ENCODE assay signal across 8 mouse cellular contexts in genomic region chr2:127507077-127507774, GRCm38 (mm10). TPM values are rescaled to one million over a fixed set of nuclear protein-coding genes. Genes with fewer than 3 reads are reported as not detected.
A peak's percentile ranks its signal among the peaks of the same experiment; 100 is the strongest.
DNase-seq lines count a peak whose midpoint lies in the region; ATAC-seq lines count a peak whose summit lies in the region.

No protein-coding gene starts in this region.

- peak; percentile 56 to 88 for DNase-seq in heart, adult 18-20 months
- peak; percentile 90 for DNase-seq in embryo, embryonic 10.5 days (ENCODE audit: low spot score)
- peak; percentile 55 to 69 for DNase-seq in gastrocnemius, postnatal 36 days
- peak; percentile 80 for DNase-seq in kidney, adult 9 months
- DNase-seq in monocyte, adult 2 months (ENCODE audit: low read depth in 1 of 2, low spot score in 2 of 2) = peak; percentile 41 to 65
- DNase-seq in spleen, postnatal 14 days (ENCODE audit: low spot score in 2 of 2) = peak; percentile 25 to 54

- no peak for ATAC-seq in heart, embryonic 12.5 days (ENCODE audit: insufficient number of reproducible peaks, low FRiP score)
- no peak for ATAC-seq in limb, embryonic 15.5 days (ENCODE audit: insufficient number of reproducible peaks, low FRiP score, low TSS enrichment, low read depth)

- no peaks in the 10 kb centered on the region for H3K4me1 ChIP-seq in heart, embryonic 12.5 days (replicated peaks)
- peaks cover 8% of the 10 kb centered on the region for H3K4me1 ChIP-seq in limb, embryonic 15.5 days

- no peak overlapping the region for H3K27ac ChIP-seq in heart, embryonic 12.5 days (ENCODE audit: poor library complexity, severe bottlenecking)
- H3K27ac ChIP-seq in limb, embryonic 15.5 days = peak overlapping the region; percentile 55; the same call in 1 of the 2 replicates

- no peak overlapping the region for H3K4me2 ChIP-seq in heart, embryonic 12.5 days
- H3K4me2 ChIP-seq in limb, embryonic 15.5 days = no peak overlapping the region

- peaks cover 37% of the 10 kb centered on the region for H3K27me3 ChIP-seq in heart, embryonic 12.5 days (replicated peaks)
- H3K27me3 ChIP-seq in limb, embryonic 15.5 days = 0 out of 2 replicates have a peak, but pooled peaks cover 4% of the 10 kb centered on the region

- H3K36me3 ChIP-seq in heart, embryonic 12.5 days = no peaks in the 10 kb centered on the region
- no peaks in the 10 kb centered on the region for H3K36me3 ChIP-seq in limb, embryonic 15.5 days

- H3K9ac ChIP-seq in heart, embryonic 12.5 days = no peak overlapping the region
- H3K9ac ChIP-seq in limb, embryonic 15.5 days = no peak overlapping the region

- H3K9me3 ChIP-seq in heart, embryonic 12.5 days (replicated peaks) = no peaks in the 10 kb centered on the region
- no peaks in the 10 kb centered on the region for H3K9me3 ChIP-seq in limb, embryonic 15.5 days

- WGBS in heart, embryonic 12.5 days = 33% methylated on average over 7 of the region's 7 CpGs
- 29% methylated on average over 7 of the region's 7 CpGs for WGBS in limb, embryonic 15.5 days

- no peak overlapping the region for H3K4me3 ChIP-seq in heart, embryonic 12.5 days
- no peak overlapping the region for H3K4me3 ChIP-seq in limb, embryonic 15.5 days

- intact Hi-C loops in gastrocnemius, postnatal 36 days (cut with DNase I) = loop anchor here (1.0 kb wide), 1 partner anchor 52 kb away; no protein-coding TSS in a partner anchor

RNA-seq across cellular contexts. Expression of gene Kcnip3, which starts 14.7 kb away (rescaled TPM):
- 1 to 10 TPM; 1.5 to 1.8 TPM for total RNA-seq in heart, adult 18-20 months (2021)
- polyA plus RNA-seq in heart, embryonic 12.5 days (2016; fragmentation: Nextera tagmentation; extraction: Ambion mirVana) = 1.2 TPM in 2 replicates
- total RNA-seq in gastrocnemius, postnatal 36 days (2021) = under 1 TPM; 0.18 to 0.49 TPM
- polyA plus RNA-seq in limb, embryonic 15.5 days (2015; fragmentation: Nextera tagmentation; extraction: Ambion mirVana) = 1.1 and 1.9 TPM in 2 replicates

RNA-seq across cellular contexts. Expression of gene Prom2, which starts 34.0 kb away (rescaled TPM):
- under 1 TPM; 0.12 to 0.21 TPM for total RNA-seq in heart, adult 18-20 months (2021)
- 0.19 and 0.21 TPM in 2 replicates for polyA plus RNA-seq in heart, embryonic 12.5 days (2016; fragmentation: Nextera tagmentation; extraction: Ambion mirVana)
- not detected for total RNA-seq in gastrocnemius, postnatal 36 days (2021)
- 13.1 and 13.2 TPM in 2 replicates for polyA plus RNA-seq in limb, embryonic 15.5 days (2015; fragmentation: Nextera tagmentation; extraction: Ambion mirVana)

Comparison
In these comparisons a context has a peak if more than half of its experiments do, and no peak if none do; other contexts are left out.
1. DNase-seq: peak in every context shown above with its lines; median percentile 90 in embryo, embryonic 10.5 days; 80 in kidney, adult 9 months; 72 in heart, adult 18-20 months; 62 in gastrocnemius, postnatal 36 days; 53 in monocyte, adult 2 months; 40 in spleen, postnatal 14 days.